Mouse (Mus musculus) megakaryocyte, embryonic 14.5 days (primary cell): ENCODE data around the gene Gm3646.

Experiments
- FLI1 ChIP-seq: IDR thresholded peaks from 2 replicates; pipeline ENCODE4 v1.6.1; 2012; ENCODE audit warnings: low read length, inconsistent platforms, mixed read lengths
- GATA1 ChIP-seq: IDR thresholded peaks from 3 replicates; pipeline ENCODE4 v1.6.1; 2012; ENCODE audit warnings: mixed read lengths, low read length, inconsistent platforms, borderline replicate concordance

- TF ChIP-seq GATA1 (no peak), FLI1 (no peak)
Observed at GRCm38 (mm10) chr1:39831594-39832039, 26.5 kb upstream of the Gm3646 start.
